Mouse (Mus musculus) intestine, postnatal 0 days (tissue): ENCODE measurements around the gene Tcta. TPM values are rescaled to one million over a fixed set of nuclear protein-coding genes. Genes with fewer than 3 reads are reported as not detected.

Experiments
- ATAC-seq: fragments of 200-750 bp; cut with Nextera tagmentation; 2 replicates; pipeline ENCODE4 v1.8.0; 2017; ENCODE audit warnings: mild to moderate bottlenecking, moderate TSS enrichment, moderate library complexity
- H3K27ac ChIP-seq: fragments of 300-500 bp; sonication (generic); 2 replicates; pipeline ENCODE4 v1.5.1; 2014; ENCODE audit warnings: mild to moderate bottlenecking, low read depth, low read length, moderate library complexity
- H3K27me3 ChIP-seq: fragments of 300-500 bp; sonication (generic); replicated peaks from 2 replicates; pipeline ENCODE4 v1.6.1; 2014; ENCODE audit warnings: low read length, mixed read lengths; ENCODE audit not compliant: control insufficient read depth, insufficient read depth
- H3K36me3 ChIP-seq: fragments of 300-500 bp; sonication (generic); 2 replicates; pipeline ENCODE4 v1.6.1; 2014; ENCODE audit warnings: mild to moderate bottlenecking, moderate library complexity; ENCODE audit not compliant: control insufficient read depth, insufficient read depth
- H3K4me1 ChIP-seq: fragments of 300-500 bp; sonication (generic); replicated peaks from 2 replicates; pipeline ENCODE4 v1.6.1; 2014; ENCODE audit warnings: antibody characterized with exemption, low read length, mixed read lengths; ENCODE audit not compliant: control insufficient read depth, insufficient read depth
- H3K4me2 ChIP-seq: fragments of 300-500 bp; sonication (generic); replicated peaks from 2 replicates; pipeline ENCODE4 v1.6.1; 2014; ENCODE audit warnings: low read depth, mild to moderate bottlenecking, moderate library complexity
- H3K4me3 ChIP-seq: fragments of 300-500 bp; sonication (generic); 2 replicates; pipeline ENCODE4 v1.5.1; 2014; ENCODE audit warnings: low read depth, low read length
- H3K9ac ChIP-seq: fragments of 300-500 bp; sonication (generic); 2 replicates; pipeline ENCODE4 v1.6.1; 2014; ENCODE audit warnings: mild to moderate bottlenecking, low read depth, low read length
- H3K9me3 ChIP-seq: fragments of 300-500 bp; sonication (generic); 2 replicates; pipeline ENCODE4 v1.6.1; 2016; ENCODE audit warnings: mixed run types; ENCODE audit not compliant: control insufficient read depth
- CTCF ChIP-seq: sonication (generic); IDR thresholded peaks from 2 replicates; pipeline ENCODE4 v1.5.1; 2016; ENCODE audit warnings: low read depth, mild to moderate bottlenecking, control low read depth, antibody characterized with exemption, moderate library complexity
- WGBS: fragments of 180-500 bp; shearing (Covaris S2); extraction: QIAGEN DNeasy Blood & Tissue Kit; methylation state at CpG from one replicate; pipeline ENCODE4 v1.1.7; 2014; 5-methylcytosine and 5-hydroxymethylcytosine counted together
- polyA plus RNA-seq: library from polyadenylated mRNA; unstranded; fragments of >200 nt; fragmentation: Nextera tagmentation; extraction: Ambion mirVana; gene quantifications from 2 replicates; pipeline ENCODE4 v1.2.1, GENCODE M21; 2015

Tcta gene
- polyA plus RNA-seq, 1 experiment from 2014 or later, result 50.4 TPM

- peaks cover 13% of the 10 kb centered on the region; the same call in 1 of the 2 replicates for H3K36me3 ChIP-seq
- no peaks in the 10 kb centered on the region for H3K9me3 ChIP-seq
- no peak for ATAC-seq
- no peaks in the 10 kb centered on the region for H3K27me3 ChIP-seq
- TF ChIP-seq CTCF, result no peak
- H3K4me1 ChIP-seq, result peaks cover 15% of the 10 kb centered on the region
- peak overlapping the region; percentile 80 for H3K4me2 ChIP-seq
- peak overlapping the region; percentile 69 for H3K4me3 ChIP-seq
- 7% methylated on average over 20 of the region's 20 CpGs for WGBS
- H3K27ac ChIP-seq, result peak overlapping the region; percentile 96
- H3K9ac ChIP-seq, result peak overlapping the region; percentile 79
Observed at GRCm38 (mm10) chr9:108339886-108340257, 33.9 kb upstream of the Tcta start.

GRCm38 (mm10) chr9:108338886-108339781 is 33.2 kb upstream of the Tcta start, which contains the start of gene Gpx1:
Gpx1 (plus strand) TSS chr9:108338903.
- peaks cover 20% of the 10 kb centered on the region for H3K36me3 ChIP-seq
- TF ChIP-seq CTCF, result peak; percentile 38; the same call in 1 of the 2 replicates
- ATAC-seq, result peak; percentile 95

DNA sequence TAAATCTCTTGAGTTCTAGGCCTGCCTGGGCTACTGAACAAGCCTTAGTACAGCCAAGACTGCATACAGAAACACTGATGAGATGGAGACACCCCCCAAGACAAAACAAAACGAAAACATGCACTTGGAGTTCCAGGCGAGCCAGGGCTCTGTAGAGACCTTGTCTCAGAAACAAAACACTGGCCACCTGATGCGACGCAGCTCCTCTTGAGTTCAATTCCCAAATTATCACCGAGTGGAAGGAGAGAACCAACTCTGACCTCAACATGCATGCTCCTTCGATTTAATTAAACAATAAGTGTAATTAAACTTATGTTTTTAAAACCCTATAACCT is 32.6 kb upstream of the Tcta start:
- no peak for ATAC-seq
- TF ChIP-seq CTCF, result no peak
- Histone ChIP-seq H3K4me3 (peak overlapping the region; percentile 69), H3K4me2 (peak overlapping the region; percentile 80), H3K9me3 (no peaks in the 10 kb centered on the region), H3K36me3 (peaks cover 26% of the 10 kb centered on the region), H3K4me1 (peaks cover 15% of the 10 kb centered on the region), H3K27ac (peak overlapping the region; percentile 96), H3K27me3 (no peaks in the 10 kb centered on the region), H3K9ac (peak overlapping the region; percentile 79; the same call in 1 of the 2 replicates)
- 18% methylated on average over 6 of the region's 6 CpGs for WGBS

More at GRCm38 (mm10) chr9:108338886-108339781, 33.2 kb upstream of the Tcta start, which contains the start of gene Gpx1:
- peak within 1 kb of the TSS; percentile 69 for H3K4me3 ChIP-seq
- under 1% methylated on average over 49 of the region's 49 CpGs for WGBS
- H3K4me1 ChIP-seq, result peaks cover 15% of the 10 kb centered on the region
- peak within 1 kb of the TSS; percentile 80 for H3K4me2 ChIP-seq
- H3K9ac ChIP-seq, result peak within 1 kb of the TSS; percentile 79
- peak within 1 kb of the TSS; percentile 96 for H3K27ac ChIP-seq
- no peaks in the 10 kb centered on the region for H3K9me3 ChIP-seq
- H3K27me3 ChIP-seq, result no peaks in the 10 kb centered on the region

DNA sequence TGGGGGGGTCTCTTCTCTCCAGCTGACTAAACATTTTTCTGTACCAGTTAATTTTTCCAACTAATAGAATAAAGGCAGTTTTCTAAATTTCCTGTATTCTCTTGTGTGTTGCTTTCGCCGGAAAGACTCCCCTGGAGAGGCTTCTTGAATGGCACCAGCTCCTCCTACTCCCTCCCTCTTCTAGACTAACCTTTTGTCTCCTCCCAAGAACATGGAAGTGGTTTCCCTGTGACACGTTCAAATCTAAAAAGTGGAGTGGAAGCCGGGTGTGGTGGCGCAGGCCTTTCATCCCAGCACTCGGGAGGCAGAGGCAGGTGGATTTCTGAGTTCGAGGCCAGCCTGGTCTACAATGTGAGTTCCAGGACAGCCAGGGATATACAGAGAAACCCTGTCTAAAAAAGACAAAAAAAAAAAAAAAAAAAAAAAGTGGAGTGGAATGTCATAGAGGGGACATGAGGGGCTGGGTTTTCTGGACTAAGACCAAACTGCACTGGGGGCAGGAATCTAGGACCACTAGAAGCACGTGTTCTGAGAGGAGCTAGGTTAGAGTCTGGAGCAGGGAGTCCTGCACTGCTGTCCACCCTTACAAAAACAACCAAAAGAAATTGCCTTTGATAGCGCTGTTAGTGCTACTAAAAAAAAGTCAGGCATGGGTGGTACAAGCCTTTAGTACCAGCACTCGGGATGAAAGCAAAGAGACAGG is 32.0 kb upstream of the Tcta start:
- 58% methylated on average over 10 of the region's 10 CpGs for WGBS
- H3K9me3 ChIP-seq, result no peaks in the 10 kb centered on the region
- H3K4me1 ChIP-seq, result peaks cover 15% of the 10 kb centered on the region
- H3K36me3 ChIP-seq, result peaks cover 30% of the 10 kb centered on the region
- no peak for ATAC-seq
- TF ChIP-seq CTCF, result no peak
- H3K27me3 ChIP-seq, result no peaks in the 10 kb centered on the region
- no peak overlapping the region for H3K9ac ChIP-seq
- H3K27ac ChIP-seq, result peak overlapping the region; percentile 96
- peak overlapping the region; percentile 80 for H3K4me2 ChIP-seq
- H3K4me3 ChIP-seq, result 0 out of 2 replicates have a peak overlapping the region, but pooled peaks have one; percentile 69

GRCm38 (mm10) chr9:108325811-108326210 is 19.9 kb upstream of the Tcta start:
- whole genome bisulfite sequencing, result 88% methylated on average over 2 of the region's 2 CpGs

DNA sequence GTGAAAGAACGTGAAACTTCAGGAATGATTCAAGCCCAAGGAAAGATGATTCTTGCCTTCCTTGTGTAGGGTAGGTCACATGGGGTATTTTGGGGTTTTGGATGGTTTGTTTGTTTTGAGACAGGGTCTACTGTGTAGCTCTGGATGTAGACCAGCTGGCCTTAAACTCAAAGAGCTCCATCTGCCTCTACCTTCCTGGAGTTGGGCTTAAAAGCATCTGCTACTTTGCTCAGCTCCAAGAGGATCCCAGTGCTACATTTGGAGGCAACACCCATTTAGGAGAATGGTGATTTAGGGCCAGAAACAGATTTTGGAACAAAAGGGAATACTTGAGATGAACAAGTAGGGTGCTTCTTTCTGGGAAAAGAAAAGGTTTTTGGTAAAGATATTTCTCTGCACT is 18.8 kb upstream of the Tcta start:
- no peak for ATAC-seq
- Histone ChIP-seq H3K4me2 (no peak overlapping the region), H3K9me3 (no peaks in the 10 kb centered on the region), H3K27ac (no peak overlapping the region), H3K4me1 (no peaks in the 10 kb centered on the region; the same call in 1 of the 2 replicates), H3K36me3 (peaks cover 25% of the 10 kb centered on the region), H3K9ac (no peak overlapping the region), H3K4me3 (no peak overlapping the region), H3K27me3 (no peaks in the 10 kb centered on the region)
- TF ChIP-seq CTCF, result no peak
- 82% methylated on average over 1 of the region's 1 CpGs for WGBS

More at GRCm38 (mm10) chr9:108325811-108326210, 19.9 kb upstream of the Tcta start:
- H3K27me3 ChIP-seq, result no peaks in the 10 kb centered on the region
- H3K4me3 ChIP-seq, result no peak overlapping the region
- no peak for ATAC-seq
- no peak overlapping the region for H3K27ac ChIP-seq
- no peaks in the 10 kb centered on the region; the same call in 1 of the 2 replicates for H3K4me1 ChIP-seq
- H3K9me3 ChIP-seq, result no peaks in the 10 kb centered on the region
- no peak overlapping the region for H3K4me2 ChIP-seq
- peaks cover 34% of the 10 kb centered on the region for H3K36me3 ChIP-seq
- no peak overlapping the region for H3K9ac ChIP-seq
- no peak for TF ChIP-seq CTCF
